Mouse (Mus musculus) adrenal gland, postnatal 10 days (tissue): Measurements from ENCODE around the gene Mrpl10. TPM values are rescaled to one million over a fixed set of nuclear protein-coding genes. Genes with fewer than 3 reads are reported as not detected.
A peak's percentile ranks its signal among the peaks of the same experiment; 100 is the strongest.

ENCODE experiments used
- DNase-seq: peaks from one replicate; pipeline ENCODE4 v3.0.0; 2021; ENCODE audit warnings: mixed read lengths
- microRNA-seq: library from miRNA; unstranded; fragments of <30 nt; microRNA quantifications from one replicate; pipeline ENCODE4 v1.2.0, GENCODE M21; 2021
- total RNA-seq, 2 experiments: library from RNA; stranded (reverse); gene quantifications; 2 replicates each; pipeline ENCODE4 v1.2.3; 2021

Gene Mrpl10
- total RNA-seq, 2 experiments from 2014 or later: 137 to 139 TPM

GRCm38 (mm10) chr11:97066656-97067360 is 25.4 kb downstream of the Mrpl10 start:
- DNase-seq: no peak

GRCm38 (mm10) chr11:97069333-97069732 is 28.0 kb downstream of the Mrpl10 start:
- DNase-seq: no peak

DNA sequence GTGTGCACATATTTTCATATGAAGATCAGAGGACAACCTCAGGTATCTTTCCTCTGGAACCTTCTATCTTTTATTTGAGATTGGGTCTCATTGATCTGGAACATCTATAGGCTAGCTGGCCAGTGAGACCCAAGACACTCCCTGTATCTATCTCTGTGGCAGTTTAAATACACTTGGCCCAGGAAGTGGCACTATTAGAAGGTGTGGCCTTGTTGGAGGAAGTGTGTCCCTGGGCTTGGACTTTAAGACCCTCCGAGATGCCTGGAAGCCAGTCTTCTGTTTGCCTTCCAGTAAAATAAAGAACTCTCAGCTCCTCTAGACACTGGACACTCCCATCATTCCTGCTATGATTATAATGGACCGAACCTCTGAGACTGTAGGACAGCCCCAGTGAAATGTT is 28.4 kb downstream of the Mrpl10 start:
- DNase-seq: no peak

DNA sequence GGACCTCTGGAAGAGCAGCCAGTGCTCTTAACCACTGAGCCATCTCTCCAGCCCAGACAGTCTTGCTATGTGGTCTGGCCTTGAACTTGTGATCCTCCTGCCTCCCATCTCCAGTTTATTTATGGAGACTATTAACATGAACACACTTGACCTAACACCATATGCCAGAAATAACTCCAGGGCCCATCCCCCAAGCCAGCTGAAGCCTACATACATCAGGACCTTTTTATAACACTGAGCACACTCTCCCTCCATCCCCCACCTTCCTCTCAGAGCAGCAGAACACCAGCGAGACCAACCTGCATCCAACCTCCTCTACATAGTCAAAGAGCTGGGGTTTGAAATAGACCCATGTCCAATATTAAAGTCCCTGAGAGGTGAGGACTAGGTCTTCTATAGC is 29.8 kb downstream of the Mrpl10 start:
- DNase-seq: no peak

- DNase-seq: peak; percentile 55
These were observed 31.2 kb downstream of the Mrpl10 start for GRCm38 (mm10) chr11:97072533-97072932.

DNA sequence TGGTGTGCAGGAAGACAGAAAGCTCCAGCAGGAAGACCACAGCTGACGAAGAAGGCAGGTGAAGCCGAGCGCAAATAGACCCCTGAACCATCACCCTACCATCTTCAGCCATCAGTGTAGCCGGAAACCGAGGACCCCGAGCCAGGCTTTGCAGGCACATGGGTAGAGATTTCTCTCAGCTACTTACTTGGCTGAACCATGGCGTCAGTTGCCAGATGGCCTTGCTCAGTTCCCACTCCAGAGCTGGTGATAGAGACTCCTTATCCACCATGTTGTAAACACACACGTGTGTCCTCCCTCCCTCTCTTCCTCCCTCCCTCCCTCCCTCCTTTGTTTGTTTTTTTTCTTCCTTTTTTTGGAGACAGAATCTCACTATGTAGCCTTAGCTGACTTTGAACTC is 32.9 kb downstream of the Mrpl10 start:
- DNase-seq: no peak

DNA sequence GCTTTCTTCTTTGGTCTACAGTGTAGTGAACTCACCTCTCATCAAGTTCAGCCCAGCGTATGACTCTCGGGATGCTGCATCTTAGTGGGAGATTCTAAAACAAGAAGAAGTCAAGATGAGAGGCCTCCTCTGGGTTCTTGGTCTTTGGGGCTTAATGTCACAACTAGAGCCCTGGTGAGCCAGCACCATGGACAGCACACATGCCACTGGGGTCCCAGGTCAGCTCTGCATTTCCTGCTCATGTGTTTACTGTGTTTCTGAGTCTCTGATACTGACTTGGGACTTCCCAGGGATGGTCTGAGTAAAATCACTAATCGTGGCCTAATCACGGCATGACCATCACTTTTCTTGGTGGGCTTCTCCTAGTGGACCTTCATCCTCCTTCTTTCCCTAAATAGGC is 37.4 kb downstream of the Mrpl10 start:
- DNase-seq: peak; percentile 42

GRCm38 (mm10) chr11:97080291-97080690 is 38.9 kb downstream of the Mrpl10 start:
- DNase-seq: no peak

GRCm38 (mm10) chr11:97082977-97083376 is 41.6 kb downstream of the Mrpl10 start:
- peak; percentile 61 for DNase-seq

GRCm38 (mm10) chr11:97083401-97084140 is 42.2 kb downstream of the Mrpl10 start:
- DNase-seq: peak; percentile 47

- DNase-seq: no peak
These were observed 43.6 kb downstream of the Mrpl10 start for GRCm38 (mm10) chr11:97084821-97085505.

- no peak for DNase-seq
These were observed 45.0 kb downstream of the Mrpl10 start for GRCm38 (mm10) chr11:97086365-97086764.

DNA sequence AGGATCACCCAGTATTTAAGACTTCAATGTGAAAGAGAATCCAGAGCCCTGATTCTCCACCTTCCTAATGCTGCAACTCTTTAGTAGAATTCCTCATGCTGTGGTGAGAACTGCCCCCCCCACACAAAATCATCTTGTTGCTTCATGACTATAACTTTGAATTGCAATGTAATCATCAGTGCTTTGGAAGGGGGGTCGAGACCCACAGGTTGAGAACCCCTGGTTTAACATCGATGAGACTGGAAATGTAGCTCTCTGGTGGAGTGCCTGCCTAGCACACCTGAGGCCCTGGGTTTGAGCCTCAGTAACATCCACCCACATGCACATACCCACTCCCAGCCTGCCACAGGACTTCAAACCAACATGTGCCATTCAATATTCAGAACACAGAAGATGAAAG is 53.2 kb downstream of the Mrpl10 start:
- DNase-seq: no peak

DNA sequence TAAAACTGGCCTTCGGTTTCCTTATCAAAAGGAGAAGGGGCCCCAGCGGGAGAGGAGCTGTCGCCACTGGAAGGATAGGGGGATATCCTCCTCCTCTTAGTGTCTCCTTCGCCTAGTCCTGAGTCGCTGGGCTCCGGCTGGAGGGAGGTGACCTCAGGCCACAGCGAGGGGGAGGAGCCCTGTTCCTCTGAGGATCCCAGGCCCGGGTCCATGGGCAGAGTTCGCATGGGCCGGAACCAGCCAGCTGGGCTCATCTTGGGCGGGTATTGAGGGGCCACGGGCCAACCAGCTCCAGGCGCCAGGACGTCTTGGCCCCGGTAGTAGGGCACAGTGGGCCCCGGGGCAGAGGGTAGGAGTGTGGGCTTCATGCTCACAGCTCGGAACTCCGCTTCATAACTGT is 57.4 kb downstream of the Mrpl10 start:
- DNase-seq: peak; percentile 57

Small RNA genes within 50 kb of the gene (microRNA-seq; reads per million reads assigned to microRNA genes)
- not detected for gene Mir8103

Other genes with a start within 250 kb of the Mrpl10 start
- gene Nfe2l1, start 211.6 kb upstream of the Mrpl10 start, total RNA-seq: 100 to 1,000 TPM; 300 to 307 TPM
- 10 to 100 TPM; 45.5 to 50.3 TPM for gene Copz2, start 191.7 kb upstream of the Mrpl10 start, total RNA-seq
- gene Cdk5rap3, start 125.1 kb upstream of the Mrpl10 start, total RNA-seq: 10 to 100 TPM; 54.1 to 54.9 TPM
- under 1 TPM; 0.24 to 0.66 TPM for gene Prr15l, start 113.5 kb upstream of the Mrpl10 start, total RNA-seq
- gene Pnpo, start 97.6 kb upstream of the Mrpl10 start, total RNA-seq: 10 to 100 TPM; 29.1 to 32.5 TPM
- 10 to 100 TPM; 14.3 to 16.3 TPM for gene Sp2, start 58.6 kb upstream of the Mrpl10 start, total RNA-seq
- under 1 TPM; 0.18 to 0.30 TPM for gene Sp6, start 28.2 kb upstream of the Mrpl10 start, total RNA-seq
- 10 to 100 TPM; 22.5 to 25.9 TPM for gene Scrn2, start 11.6 kb upstream of the Mrpl10 start, total RNA-seq
- gene Lrrc46, start 153 bp upstream of the Mrpl10 start, total RNA-seq: 1 to 10 TPM; 1.0 to 1.1 TPM
- gene Osbpl7, start 9.1 kb downstream of the Mrpl10 start, total RNA-seq: 10 to 100 TPM; 10.2 to 13.2 TPM
- gene Tbx21, start 73.8 kb downstream of the Mrpl10 start, total RNA-seq: under 1 TPM; 0.21 to 0.64 TPM
- 10 to 100 TPM; 20.9 to 25.4 TPM for gene Tbkbp1, start 109.9 kb downstream of the Mrpl10 start, total RNA-seq
- 100 to 1,000 TPM; 109 to 115 TPM for gene Kpnb1, start 146.3 kb downstream of the Mrpl10 start, total RNA-seq
- gene Npepps, start 239.1 kb downstream of the Mrpl10 start, total RNA-seq: 10 to 100 TPM; 63.2 to 68.3 TPM